Mouse (Mus musculus) gonadal fat pad, adult 2 months (tissue): ENCODE measurements at regions not wholly inside any gene's neighbourhood (a gene's known extent, or its start where the extent isn't known, plus 50 kb on each side); places are given as distances from the start of the nearest gene placed in this dataset.
"Not testable (repeated sequence)": the region's sequence is repeated elsewhere in the genome, so short reads cannot be mapped to it uniquely, and the experiment has no call there.

Experiments
- DNase-seq: peaks from one replicate; pipeline ENCODE4 v3.0.0-alpha.2; 2012; ENCODE audit warnings: low read depth

DNA sequence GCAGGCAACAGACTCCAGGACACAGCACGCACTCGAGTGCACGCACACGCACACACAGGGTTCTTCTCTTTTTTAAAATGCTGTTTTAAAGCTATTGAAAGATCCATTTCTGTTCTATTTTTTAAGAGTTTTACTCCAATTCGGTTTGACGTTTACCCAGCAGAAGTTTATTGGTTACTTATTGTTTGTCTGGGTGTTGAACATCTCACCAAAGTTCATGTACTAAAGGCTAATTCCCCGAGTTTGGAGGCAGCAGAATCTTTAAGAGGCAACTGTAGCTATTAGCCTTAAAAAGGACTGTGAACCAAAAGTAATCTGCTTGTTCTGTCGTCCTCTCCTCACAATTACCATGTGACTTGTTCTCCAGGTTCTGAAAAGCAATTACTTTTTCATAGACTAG, 263.0 kb upstream of the Nfia start:
- DNase-seq = no peak

DNA sequence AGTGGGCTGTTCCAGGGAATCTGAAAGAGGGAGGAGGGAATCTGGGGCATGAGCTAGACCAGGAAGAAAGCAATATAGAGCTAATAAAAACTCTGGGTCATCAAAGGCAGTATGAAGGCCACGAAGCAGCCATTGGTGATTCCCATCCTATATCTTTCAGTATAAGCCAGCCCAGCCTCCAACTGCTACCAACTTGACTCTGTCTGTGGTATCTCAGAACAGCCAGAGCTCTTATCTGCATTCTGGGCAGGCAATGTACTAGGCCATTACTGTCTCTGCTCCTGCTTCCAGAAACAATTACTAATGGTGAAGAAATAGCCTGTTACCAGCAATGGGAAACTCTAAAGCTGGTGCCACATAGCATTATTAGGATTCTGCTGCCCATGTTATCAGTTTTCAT, 266.8 kb upstream of the Nfia start:
- DNase-seq = no peak

DNA sequence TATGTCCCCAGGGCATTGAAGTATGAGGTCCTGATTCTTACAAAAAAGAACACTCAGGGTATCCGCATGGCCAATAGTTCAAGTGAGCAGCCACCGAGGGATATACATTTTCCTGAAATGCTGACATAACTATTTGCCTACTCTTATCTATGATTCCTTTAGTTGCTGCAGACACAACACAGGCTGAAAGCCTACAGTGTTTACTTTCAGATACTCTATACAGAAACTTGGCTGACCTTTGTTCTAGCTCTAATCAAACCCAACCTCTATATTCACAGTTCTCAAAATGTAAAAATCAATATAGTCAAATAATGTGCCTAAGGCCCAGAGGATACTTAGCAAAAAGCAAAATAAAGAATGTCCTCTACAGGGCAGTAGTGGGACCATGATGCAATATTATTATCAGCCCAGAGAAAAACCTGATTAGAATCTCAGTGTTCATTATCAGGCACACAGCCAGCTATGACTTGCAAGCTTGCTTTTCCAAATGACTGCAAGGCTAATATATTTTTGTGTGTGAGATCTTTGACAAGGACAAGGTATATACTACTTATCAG, 281.2 kb upstream of the Nfia start:
- DNase-seq = no peak

DNA sequence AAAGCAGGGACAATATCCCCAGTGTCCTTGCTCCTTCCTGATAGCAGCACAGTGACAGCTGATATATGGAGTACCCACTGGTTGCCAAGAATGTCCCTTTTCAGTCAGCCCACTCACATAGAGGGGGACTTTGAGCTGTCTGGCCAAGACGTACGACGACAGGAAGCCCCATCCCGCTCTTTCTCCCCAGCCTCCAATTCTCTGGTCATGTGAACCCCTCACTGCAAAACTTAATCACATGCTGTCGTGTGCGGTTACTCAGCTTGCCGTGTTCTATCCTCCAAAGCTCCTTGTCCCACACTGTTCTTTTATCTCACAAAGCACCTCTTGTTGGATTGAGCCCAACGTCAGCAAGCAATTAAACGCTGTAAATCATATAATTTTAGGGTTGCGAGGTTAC, 286.2 kb upstream of the Nfia start:
- DNase-seq = no peak

DNA sequence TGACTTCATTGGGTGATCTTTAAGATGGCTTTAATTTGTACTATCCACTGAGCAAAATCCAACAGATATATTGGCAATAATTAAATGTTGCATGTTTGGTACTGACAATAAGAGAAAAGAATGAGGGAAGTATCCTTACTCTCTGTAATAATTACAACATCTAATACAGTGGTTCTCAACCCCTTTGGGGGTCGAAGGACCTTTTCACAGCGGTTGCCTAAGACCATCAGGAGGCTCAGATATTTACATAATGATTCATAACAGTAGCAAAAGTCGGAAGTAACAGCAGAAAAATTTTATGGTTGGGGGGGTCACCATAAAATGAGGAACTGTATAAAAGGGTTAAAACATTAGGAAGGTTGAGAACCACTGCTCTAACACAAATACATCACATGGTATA, 287.3 kb upstream of the Nfia start:
- no peak for DNase-seq

DNA sequence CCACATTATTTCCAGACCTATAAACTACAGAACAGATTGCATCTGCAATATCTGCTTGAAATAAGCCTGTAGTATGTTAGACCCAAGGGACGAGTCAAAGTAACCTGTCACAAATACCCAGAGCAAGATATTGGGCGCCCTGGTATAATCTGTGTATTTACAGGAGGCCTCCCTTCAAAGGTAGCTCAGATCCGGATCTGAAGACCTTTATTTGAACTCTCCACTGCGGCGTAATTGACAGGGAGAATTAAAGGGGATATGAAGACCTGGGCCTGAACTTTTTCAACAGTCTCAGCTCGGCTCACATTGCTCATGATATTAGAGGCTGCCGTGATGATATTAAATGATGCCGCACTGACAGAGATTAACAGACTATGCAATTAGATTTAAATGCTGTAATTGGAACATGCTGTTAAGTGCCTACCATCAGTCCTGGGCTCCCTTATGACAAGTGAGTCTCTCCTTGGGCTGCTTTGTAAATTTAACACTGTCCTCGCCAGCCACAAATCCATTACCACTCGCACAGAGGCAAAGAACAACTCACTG, 289.8 kb upstream of the Nfia start:
- no peak for DNase-seq

DNA sequence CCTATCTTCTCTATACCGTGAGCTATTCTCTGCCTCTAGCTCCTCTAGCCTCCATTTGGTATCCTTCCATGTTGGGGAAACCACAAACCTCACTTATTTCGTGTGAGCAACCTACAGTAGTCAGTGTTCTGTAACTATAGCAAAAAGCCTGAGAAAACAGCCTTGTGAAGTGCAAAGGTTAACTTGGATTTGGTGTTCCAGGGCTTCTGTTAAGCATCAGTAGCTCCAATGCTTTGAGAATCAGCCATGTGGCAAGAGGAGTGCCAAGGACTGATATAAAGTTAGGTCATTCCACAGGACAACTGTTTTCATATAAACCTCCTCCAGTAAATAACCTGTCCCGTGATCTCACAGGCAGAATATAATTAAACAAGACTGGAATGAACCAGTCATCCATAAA, 290.7 kb upstream of the Nfia start:
- DNase-seq = no peak

DNA sequence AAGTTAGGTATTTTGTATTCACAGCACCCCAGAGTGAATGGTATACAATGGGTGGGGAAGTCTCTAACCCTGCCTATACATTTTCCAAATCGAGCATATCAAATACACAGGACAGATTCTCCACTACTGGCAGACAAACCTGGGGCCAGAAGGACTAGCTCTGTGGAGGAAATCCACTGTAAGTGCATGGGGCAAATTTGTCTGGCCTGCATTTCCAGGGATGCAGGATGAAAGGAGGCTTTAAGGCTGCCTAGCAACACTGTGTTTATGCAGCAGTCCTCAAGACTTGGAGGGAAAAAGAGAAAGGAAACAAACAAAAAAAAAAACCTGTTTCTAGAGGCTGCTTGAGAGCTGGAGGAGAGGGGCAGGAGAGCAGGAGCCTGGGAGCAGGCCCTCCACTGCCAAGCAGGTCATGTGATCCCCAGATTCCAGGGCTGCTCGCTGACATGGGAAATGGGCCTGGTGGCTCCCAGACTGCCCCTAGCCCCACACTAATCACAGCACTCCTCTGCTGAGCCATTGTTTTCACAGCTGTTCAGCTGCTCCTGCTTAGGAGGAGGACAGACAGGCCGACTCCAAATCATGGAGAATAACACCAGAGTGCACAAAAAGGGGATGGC, 293.7 kb upstream of the Gm10192 start:
- no peak for DNase-seq

DNA sequence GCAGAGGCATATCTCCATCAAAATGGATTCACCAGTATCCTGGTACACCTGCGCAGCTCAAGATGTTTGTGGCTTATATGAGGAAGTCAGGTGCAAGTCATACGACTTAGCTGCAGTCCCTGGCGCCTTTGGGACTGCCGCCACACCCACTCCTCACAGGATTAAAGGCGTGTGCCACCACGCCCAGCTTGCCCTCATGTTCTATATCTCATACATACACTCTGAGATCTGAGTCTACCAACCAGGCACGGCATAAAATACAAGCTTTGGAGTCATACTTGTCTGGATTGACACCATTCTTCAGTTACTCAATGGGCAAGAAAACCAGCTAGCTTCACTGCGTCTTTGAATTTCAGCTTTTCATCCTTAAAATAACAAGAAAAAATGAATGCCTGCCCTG, 290.5 kb upstream of the Gm10192 start:
- DNase-seq = not testable (repeated sequence)

DNA sequence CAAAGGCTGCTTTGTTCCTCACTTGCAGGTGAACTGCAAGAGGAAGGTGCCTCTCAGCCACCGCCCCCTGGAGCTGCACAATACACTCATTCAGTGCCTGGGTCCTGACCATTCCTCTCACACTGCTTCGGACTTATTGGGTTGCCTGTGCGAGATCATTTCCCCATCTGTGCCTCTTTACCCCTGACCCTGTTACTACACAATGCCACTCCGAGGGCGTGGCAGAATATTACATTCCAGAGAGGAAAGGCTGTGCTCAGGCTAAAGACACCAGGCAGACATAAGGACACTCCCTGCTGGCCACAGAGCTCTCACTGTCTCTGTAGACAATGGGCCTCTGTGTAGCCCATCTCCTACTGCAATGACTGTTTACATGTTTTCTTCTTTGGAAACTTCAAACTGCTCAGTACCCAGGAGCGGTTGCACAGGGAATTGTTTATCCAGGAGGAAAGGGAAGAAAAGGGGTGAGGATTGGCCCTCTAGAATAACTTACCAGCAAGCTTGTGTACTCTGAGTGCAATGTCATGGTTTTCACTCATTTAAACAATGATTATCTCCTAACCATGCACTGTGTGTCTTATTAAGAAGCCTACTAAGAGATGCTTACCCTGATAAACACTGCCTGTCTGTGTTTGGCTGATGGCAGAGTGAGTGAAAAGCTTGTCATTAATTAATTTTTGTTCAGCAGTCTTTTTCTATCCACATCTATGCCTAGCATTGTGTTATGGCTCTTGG, 283.1 kb upstream of the Gm10192 start:
- peak; percentile 44 for DNase-seq

DNA sequence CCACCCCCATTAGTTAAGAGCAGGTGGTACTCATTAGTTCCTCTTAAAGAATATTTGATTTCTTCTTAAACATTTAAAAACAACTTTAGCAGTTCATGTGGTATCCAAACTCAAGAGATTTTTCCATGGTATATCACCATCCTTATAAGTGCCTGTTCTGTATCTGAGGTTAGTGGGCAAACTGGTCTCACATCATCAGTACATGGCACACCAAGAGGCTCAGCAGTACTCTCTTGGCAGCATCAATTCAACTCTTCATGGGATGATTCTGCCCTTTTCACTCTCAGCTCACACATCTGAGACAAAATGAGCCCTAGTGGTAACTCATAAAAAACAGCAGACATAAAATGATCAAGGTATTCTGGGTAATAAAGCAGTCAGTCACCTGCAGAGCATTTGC, 282.6 kb upstream of the Gm10192 start:
- no peak for DNase-seq

DNA sequence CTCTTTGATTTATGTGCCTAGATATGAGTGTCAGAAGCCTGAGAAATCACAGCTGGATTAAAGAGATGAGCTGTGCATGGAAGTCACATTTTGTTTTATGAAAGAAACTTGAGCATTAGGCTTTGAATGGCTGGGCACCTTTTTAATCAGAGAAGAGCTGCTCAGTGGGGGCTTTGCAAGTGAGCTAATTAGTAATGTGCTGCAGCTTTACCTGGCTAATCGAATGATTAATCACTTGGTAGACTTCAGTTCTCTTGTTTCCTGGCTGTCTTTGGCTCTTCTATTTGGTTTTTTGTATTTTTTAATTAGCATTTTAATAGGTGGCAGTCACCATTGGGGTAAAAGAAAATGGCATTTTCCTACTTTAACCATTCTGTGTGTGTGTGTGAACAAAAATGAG, 278.2 kb upstream of the Gm10192 start:
- DNase-seq = no peak

DNA sequence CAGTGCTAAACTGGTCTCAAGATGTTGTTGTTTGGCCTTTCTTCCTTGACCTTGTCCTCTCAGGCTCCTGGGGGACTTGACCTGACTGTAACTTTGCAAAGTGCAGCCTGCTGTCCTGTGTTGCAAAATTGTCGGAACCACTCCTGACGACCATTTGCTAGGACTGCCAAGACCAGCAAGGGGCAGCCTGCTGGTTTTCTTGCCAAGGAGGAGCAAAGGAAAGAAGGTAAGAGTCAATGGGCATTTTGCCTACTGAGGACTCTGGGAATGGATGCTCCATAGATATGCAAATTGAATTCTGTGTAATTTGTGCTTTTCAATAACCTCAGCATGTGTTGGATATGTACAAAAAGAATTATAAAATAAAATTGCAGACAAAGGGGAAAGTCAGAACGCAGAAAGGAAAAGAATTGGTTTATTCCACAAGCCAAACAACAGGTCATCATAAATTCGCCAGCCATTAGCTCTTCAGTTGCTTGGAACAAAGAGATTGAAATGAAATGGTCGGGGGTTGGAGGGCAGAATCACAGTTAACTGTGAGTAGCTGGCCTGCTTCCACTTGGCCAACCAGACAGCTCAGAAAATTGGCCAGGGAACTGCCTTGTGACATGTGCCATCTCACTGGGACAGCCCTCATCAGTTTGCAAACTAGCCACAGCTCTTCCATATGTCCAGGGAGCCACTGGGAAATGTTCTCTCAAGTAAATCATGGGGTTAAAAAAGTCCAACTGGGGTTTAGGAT, 256.5 kb upstream of the Gm10192 start:
- no peak for DNase-seq

DNA sequence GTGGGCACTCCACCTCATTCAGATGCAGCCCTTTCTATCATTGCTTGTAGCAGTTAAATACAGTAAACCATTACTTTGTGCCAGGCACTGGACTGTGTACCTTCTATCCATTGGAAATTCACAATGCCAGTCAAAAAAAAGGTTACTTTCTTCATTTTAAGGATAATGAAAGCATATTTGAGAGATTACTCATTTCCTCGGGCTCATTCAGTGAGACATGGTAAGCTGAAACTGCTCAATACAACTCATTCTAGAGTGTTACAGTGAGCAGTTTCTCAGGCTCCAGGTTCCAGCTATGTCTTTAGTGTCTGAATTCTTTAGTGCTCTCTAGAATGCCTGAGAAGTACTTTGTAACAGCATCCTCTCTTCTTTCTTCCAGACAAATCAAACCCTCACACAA, 249.7 kb upstream of the Gm10192 start:
- no peak for DNase-seq

DNA sequence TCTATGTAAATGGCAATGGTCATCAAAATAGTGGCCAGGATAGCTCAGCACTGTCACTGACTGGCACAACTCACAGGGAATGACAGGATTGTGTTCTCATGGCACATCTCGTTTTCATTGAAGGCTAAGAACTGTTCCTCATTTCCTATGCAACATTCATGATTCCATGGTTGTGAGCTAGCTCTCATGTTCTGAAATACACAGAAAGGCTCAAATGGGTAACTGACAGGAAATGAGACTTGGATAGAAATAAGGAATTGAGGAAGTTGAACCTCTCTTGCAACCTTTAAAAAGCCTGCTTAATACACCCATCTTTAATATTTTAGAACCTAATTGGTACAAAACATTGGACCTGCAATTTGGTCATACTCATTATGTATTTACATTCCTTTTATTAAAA, 249.1 kb upstream of the Gm10192 start:
- no peak for DNase-seq

DNA sequence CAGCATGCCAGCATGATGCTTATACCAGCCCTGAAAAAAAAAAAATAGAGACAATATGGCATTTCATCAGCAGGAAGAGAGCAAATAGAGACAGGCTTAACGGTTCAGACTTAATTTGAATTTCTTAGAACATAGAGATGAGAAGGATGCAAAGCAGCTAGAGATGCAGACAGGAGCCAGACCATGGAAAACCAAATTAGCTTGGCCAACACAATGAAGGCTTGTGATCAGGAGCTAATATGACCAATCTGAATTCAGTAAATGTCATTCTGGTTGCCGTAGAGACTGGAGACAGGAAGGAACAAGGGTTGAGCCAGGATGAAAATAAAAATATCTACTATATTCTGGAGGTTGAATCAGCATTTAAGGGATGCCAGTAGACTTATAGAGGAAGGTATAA, 248.3 kb upstream of the Gm10192 start:
- DNase-seq = no peak

DNA sequence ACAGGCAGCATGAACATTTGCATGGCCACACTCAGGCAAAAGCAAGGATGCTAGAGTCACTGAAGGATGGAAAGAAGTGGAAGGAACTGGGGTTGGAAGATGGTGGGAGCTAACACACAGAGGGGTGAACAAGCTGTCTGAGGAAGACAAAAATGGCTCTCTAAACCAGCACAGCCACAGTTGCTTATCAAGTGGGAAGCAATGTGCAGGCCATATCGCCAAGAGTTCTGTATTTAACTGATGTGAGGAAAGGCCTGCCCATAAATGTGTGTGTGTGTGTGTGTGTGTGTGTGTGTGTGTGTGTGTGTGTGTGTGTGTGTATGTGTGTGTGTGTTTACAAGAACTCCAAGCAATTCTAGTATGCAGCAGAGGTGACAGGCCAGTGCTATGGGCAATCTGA, 236.9 kb upstream of the Gm10192 start:
- DNase-seq = no peak

DNA sequence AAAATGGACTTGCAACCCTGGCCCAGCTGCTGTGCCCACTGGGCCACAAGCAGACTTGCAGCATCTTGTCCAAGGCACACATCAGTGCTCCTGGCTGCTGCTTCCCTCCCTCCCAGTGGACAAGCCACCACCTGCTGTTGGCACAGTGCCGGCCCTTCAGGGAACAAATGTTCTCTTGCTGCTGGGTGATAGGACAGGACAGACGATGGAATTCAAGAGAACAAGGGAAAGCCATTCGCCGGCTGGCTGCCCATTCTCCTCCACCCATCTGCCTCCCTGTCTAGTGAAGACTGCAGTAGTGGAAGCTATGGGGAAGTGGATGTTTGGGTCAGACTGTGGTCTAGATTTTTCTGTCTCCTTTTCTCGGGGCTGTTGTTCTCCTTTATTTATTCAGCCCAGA, 235.7 kb upstream of the Gm10192 start:
- peak; percentile 96 for DNase-seq

DNA sequence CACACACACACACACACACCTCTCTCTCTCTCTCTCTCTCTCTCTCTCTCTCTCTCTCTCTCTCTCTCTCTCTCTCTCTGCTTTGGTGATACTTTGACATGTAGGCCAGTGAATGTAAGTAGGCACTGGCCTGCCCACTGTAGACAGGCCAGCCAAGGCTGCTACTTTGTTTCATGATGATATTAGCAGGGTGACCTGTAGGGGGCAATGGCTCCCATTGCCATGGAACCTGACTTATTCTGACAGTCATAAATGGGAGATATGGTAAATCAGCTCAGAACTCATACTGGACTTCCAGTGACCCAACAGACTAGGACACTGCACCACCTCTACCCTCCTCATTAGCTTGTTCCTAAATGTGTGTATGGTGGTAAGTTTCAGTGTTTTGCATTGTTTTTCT, 235.0 kb upstream of the Gm10192 start:
- no peak for DNase-seq

DNA sequence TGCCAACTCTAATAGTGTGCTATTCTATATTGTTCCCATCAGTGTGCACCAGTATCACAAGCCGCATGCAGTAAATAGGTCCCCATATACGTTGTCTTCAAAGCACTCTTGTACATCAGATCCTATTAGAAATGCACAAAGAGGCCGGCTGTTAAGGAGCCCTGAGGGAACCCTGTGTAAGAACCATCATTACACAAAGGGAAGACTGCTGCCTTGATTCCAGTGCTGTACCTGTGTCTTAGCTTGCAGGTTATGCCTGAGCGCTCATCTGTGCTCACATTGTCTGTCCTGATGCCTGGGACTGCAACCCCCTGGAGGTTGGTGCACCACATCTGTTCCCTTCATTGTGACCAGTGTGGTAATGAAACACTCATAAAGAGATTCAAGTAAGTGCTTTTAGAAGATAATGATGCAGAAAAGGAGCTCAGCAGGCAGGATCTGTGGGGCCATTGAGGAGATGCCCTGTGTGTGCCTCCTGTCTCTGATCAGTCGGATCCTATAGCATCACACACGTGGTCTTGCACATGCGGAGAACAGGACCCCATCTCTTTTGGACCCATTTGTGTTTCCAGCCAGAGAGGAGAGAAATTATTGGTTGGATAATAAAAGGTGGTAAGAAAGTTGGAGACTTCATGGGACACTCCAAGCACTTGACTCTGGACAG, 225.8 kb upstream of the Gm10192 start:
- no peak for DNase-seq

DNA sequence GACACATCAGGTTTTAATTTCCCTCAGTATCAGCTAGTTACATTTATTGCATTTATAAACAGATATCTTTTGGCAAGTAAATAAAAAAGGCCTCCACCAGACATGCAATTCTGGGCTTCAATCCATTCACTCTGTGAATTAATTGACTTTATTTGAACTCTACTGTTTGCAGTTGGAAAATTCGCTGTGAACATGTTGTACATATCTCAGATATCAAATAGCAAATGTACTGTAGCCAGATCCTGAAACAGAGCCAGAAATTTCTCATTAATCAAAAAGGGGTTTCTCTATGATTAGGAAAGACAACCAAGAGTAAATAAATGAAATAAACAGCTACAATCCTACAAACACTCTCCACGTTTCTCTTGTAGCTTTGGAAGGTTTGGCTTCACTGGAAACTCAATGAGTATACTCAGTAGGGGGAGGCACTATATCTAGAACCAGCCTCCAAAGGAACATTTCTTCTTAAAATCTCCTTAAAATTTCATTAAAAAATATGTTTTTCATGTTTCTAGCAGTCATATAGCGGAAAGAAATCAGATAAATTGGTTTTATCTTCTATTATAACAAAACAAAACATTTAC, 211.8 kb upstream of the Gm10192 start:
- no peak for DNase-seq

DNA sequence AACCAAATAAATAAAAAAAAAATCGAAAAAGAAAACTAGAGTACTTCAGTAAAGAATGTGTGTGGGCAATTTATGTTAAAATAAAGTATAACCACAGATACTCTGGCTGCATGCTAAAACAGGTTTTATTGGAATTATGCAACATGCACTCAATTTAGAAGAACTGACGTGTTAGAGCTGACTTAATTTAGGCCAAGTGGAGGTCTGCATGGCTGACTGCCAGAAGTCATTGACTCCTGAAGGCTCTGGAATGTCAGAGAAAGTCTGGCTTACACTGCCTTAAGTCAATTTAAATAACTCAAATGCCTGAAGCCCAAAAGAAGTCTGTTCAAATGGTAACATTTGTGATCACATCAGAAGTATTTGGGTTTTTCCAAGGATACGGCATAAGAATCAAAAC, 198.1 kb upstream of the Gm10192 start:
- peak; percentile 16 for DNase-seq
